Mouse (Mus musculus) neural tube, embryonic 12.5 days (tissue): Measurements from ENCODE around the gene Zfp704. TPM values are rescaled to one million over a fixed set of nuclear protein-coding genes. Genes with fewer than 3 reads are reported as not detected.

Source experiments
- ATAC-seq: fragments of 200-750 bp; cut with Nextera tagmentation; 2 replicates; pipeline ENCODE4 v1.8.0; 2017; ENCODE audit warnings: low read depth, mild to moderate bottlenecking, moderate TSS enrichment, moderate library complexity; ENCODE audit not compliant: low FRiP score
- H3K27ac ChIP-seq: fragments of 300-500 bp; sonication (generic); 2 replicates; pipeline ENCODE4 v1.5.1; 2016
- H3K27me3 ChIP-seq: fragments of 300-500 bp; sonication (generic); replicated peaks from 2 replicates; pipeline ENCODE4 v1.6.1; 2016; ENCODE audit warnings: mild to moderate bottlenecking
- H3K36me3 ChIP-seq: fragments of 300-500 bp; sonication (generic); 2 replicates; pipeline ENCODE4 v1.6.1; 2016; ENCODE audit warnings: mild to moderate bottlenecking
- H3K4me1 ChIP-seq: fragments of 300-500 bp; sonication (generic); 2 replicates; pipeline ENCODE4 v1.6.1; 2016
- H3K4me2 ChIP-seq: fragments of 300-500 bp; sonication (generic); replicated peaks from 2 replicates; pipeline ENCODE4 v1.6.1; 2016; ENCODE audit warnings: mild to moderate bottlenecking
- H3K4me3 ChIP-seq: fragments of 300-500 bp; sonication (generic); 2 replicates; pipeline ENCODE4 v1.5.1; 2016
- H3K9ac ChIP-seq: fragments of 300-500 bp; sonication (generic); 2 replicates; pipeline ENCODE4 v1.6.1; 2016; ENCODE audit warnings: mild to moderate bottlenecking
- H3K9me3 ChIP-seq: fragments of 300-500 bp; sonication (generic); 2 replicates; pipeline ENCODE4 v1.6.1; 2016; ENCODE audit warnings: mild to moderate bottlenecking
- WGBS: fragments of 180-500 bp; shearing (Covaris S2); methylation state at CpG from one replicate; pipeline ENCODE4 v1.1.7; 2016; 5-methylcytosine and 5-hydroxymethylcytosine counted together
- polyA plus RNA-seq: library from polyadenylated mRNA; unstranded; fragments of >200 nt; fragmentation: Nextera tagmentation; extraction: Ambion mirVana; gene quantifications from 2 replicates; pipeline ENCODE4 v1.2.1, GENCODE M21; 2016

Gene Zfp704
- polyA plus RNA-seq, 1 experiment from 2014 or later: 7.0 TPM

DNA sequence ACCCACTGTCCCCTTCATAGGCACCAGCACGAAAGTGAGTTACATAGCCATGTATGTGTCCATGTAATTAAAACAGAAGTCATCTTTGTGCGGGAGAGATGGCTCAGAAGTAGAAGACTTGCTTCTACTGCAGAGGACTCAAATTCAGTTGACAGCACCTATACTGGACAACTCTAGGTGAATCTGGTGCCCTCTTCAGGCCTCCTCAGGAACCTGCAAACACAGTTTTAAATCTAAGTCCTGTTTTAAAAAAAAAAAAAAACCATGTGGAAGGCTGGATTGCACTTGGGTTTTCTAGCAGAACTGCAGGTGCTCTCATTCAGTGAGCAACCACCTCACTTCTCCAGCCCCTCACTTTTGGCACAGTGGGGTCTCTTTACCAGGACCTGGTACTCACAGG, 16.1 kb downstream of the Zfp704 start:
- H3K27ac ChIP-seq: no peak overlapping the region
- H3K4me3 ChIP-seq: no peak overlapping the region
- 83% methylated on average over 2 of the region's 2 CpGs for WGBS
- no peak overlapping the region for H3K9ac ChIP-seq
- no peaks in the 10 kb centered on the region for H3K27me3 ChIP-seq
- no peak for ATAC-seq
- no peaks in the 10 kb centered on the region for H3K36me3 ChIP-seq
- H3K9me3 ChIP-seq: no peaks in the 10 kb centered on the region
- no peak overlapping the region for H3K4me2 ChIP-seq
- H3K4me1 ChIP-seq: no peaks in the 10 kb centered on the region

DNA sequence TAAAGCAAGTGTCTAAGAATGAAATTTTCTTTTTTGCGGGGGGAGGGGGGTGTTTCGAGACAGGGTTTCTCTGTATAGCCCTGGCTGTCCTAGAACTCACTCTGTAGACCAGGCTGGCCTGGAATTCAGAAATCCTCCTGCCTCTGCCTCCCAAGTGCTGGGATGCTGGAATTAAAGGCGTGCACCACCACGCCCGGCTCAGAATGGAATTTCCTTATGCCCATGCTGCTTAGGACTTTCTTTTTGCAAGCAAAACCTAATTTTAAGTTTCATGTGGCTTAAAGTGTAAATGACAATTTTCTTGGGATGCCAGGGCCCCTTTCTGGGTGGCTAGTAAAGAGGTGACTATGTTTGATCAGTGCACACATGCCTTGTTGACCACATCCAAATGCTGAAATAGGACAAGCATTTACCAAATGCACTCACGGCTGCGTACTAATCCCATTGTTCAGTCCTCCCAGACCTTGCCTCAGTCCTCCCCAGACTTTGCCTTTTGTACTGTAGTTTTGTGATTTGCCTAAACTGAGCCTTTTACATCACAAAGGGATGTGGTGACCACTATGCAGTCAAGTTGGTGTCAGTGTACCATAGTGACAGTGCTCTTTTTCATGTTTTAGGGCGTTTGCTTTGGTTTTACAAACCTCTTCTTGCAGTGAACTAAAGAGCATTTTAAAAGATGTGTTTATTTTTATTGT, 18.3 kb downstream of the Zfp704 start:
- Histone ChIP-seq H3K4me2 (no peak overlapping the region), H3K36me3 (no peaks in the 10 kb centered on the region), H3K4me1 (no peaks in the 10 kb centered on the region), H3K4me3 (no peak overlapping the region), H3K9me3 (no peaks in the 10 kb centered on the region), H3K27me3 (no peaks in the 10 kb centered on the region), H3K9ac (no peak overlapping the region), H3K27ac (no peak overlapping the region)
- 93% methylated on average over 8 of the region's 8 CpGs for WGBS
- ATAC-seq: no peak

DNA sequence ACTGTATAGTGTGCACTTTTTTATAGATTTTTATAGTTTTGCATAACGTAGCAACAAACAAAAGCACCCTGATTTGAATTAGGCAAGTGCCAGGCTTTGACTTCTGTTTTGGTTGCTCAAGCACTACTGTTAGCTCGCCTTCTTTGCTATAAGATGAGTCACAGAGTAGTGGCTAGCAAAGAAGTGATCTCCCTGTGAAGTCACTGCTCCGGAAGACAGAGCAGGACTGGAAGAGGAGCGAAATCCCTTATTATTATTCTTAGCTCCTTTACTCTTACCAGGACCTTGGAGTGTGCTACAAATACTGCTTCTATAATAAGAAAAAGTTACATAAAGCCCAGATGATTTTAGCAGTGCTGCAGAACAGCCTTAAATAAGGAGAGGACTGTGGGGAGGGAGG, 21.2 kb downstream of the Zfp704 start:
- Histone ChIP-seq H3K4me2 (no peak overlapping the region), H3K27me3 (no peaks in the 10 kb centered on the region), H3K9ac (no peak overlapping the region), H3K4me1 (no peaks in the 10 kb centered on the region), H3K9me3 (no peaks in the 10 kb centered on the region), H3K4me3 (no peak overlapping the region), H3K27ac (no peak overlapping the region), H3K36me3 (no peaks in the 10 kb centered on the region)
- ATAC-seq: no peak
- 96% methylated on average over 4 of the region's 4 CpGs for WGBS

DNA sequence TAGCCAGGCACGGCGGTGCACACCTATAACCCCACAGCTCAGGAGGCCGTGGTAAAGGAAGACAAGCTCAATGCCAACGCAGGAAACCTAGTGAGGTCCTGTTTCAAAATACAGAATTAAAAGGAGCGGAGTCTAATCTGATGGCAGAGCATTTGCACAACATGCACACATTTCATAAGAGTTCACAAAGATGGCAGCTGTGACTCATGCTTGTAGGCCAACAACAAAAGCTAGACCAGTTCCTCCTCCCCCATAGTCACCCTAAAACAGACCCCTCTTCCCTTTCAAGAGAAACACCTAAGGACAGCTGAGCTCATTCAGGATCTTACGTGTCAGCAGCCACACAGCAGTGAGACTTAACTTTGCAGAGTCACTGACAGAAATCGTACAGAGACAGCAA, 22.6 kb downstream of the Zfp704 start:
- no peak for ATAC-seq
- Histone ChIP-seq H3K27ac (no peak overlapping the region), H3K27me3 (no peaks in the 10 kb centered on the region), H3K9ac (no peak overlapping the region), H3K36me3 (no peaks in the 10 kb centered on the region), H3K4me1 (no peaks in the 10 kb centered on the region), H3K4me3 (no peak overlapping the region), H3K9me3 (no peaks in the 10 kb centered on the region), H3K4me2 (no peak overlapping the region)
- WGBS: 95% methylated on average over 7 of the region's 7 CpGs

DNA sequence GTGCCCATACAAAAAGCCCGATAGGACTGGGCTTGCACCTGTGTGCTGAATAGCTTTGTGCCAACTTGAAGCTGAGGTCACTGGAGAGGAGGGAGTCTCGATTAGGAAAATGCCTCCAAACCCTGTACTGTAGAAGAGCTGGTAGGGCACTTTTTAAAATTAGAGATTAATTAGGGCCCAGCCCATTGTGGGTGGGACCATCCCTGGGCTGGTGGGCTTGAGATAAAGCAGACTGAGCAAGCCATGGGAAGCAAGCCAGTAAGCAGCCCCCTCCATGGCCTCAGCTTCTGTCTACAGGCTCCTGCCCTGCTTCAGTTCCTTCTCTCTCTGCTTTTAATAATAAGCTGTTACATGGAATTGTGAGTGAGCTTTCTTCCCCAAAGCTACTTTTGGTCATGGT, 26.4 kb downstream of the Zfp704 start:
- WGBS: 82% methylated on average over 2 of the region's 2 CpGs
- H3K4me1 ChIP-seq: peaks cover 11% of the 10 kb centered on the region
- H3K36me3 ChIP-seq: no peaks in the 10 kb centered on the region
- no peak overlapping the region for H3K27ac ChIP-seq
- no peak overlapping the region for H3K4me3 ChIP-seq
- no peaks in the 10 kb centered on the region for H3K9me3 ChIP-seq
- no peak overlapping the region for H3K4me2 ChIP-seq
- no peak overlapping the region for H3K9ac ChIP-seq
- ATAC-seq: no peak
- H3K27me3 ChIP-seq: no peaks in the 10 kb centered on the region

DNA sequence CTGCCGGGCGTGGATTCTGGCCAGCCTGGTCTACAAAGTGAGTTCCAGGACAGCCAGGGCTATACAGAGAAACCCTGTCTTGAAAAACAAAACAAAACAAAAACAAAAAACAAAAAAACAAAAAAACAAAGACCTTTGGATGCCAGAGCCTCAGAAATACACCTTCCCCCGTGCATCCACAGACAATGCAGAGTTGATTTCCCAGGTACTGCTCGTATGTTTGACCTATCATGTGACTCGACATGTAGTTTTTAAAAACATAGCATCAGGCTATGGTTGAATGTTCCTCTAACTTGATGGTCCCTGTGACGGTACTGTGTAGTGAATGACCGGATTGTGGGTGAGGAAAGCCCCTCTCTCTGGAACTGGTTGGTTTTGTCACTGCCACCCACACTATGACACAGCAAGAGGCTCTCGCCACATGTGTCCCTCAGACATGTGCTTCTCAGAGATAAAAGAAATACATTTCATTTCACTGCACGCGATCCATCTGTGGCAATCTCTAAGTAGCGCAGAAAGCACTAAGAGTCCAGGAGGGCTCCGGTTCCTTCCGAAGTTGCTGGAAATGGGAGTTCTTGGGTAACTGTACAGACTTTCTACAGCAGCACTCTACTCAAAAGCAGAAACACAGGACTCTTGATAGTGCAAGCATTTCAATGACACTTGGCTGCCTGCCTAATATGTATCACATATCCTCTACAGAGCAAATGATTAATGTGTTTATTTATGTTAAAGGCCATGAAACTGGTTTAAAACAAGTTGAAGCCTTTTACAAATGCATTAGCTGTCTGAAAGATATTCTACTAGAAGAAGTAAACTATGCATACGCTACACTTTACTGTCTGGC, 28.7 kb downstream of the Zfp704 start:
- H3K27me3 ChIP-seq: no peaks in the 10 kb centered on the region
- H3K9ac ChIP-seq: no peak overlapping the region
- no peak overlapping the region for H3K4me3 ChIP-seq
- no peaks in the 10 kb centered on the region for H3K36me3 ChIP-seq
- H3K4me2 ChIP-seq: no peak overlapping the region
- peaks cover 11% of the 10 kb centered on the region for H3K4me1 ChIP-seq
- no peaks in the 10 kb centered on the region for H3K9me3 ChIP-seq
- WGBS: 93% methylated on average over 14 of the region's 14 CpGs
- no peak overlapping the region for H3K27ac ChIP-seq
- no peak for ATAC-seq

DNA sequence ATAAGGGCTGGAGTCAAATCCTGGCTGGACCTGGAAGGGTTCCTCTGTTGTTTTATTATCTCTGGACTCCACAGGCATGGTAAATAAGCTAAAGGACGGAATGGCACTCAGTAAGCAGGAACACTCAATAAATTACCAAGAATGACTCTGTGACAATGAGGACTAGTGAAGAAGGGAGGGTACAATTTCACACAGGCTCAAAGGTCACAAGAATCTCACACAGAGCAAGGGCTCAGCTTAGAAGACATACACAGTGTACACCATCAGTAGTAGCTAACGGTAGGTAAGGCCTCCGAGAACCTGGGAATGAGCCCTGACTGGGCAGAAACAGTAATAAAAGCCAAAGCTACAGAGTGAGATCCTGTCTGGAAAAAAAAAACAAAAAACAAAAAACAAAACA, 29.8 kb downstream of the Zfp704 start:
- 16% methylated on average over 3 of the region's 3 CpGs for WGBS
- H3K4me3 ChIP-seq: no peak overlapping the region
- H3K9ac ChIP-seq: no peak overlapping the region
- no peaks in the 10 kb centered on the region for H3K36me3 ChIP-seq
- no peak overlapping the region for H3K27ac ChIP-seq
- H3K4me2 ChIP-seq: no peak overlapping the region
- H3K27me3 ChIP-seq: no peaks in the 10 kb centered on the region
- no peak for ATAC-seq
- peaks cover 11% of the 10 kb centered on the region for H3K4me1 ChIP-seq
- no peaks in the 10 kb centered on the region for H3K9me3 ChIP-seq

DNA sequence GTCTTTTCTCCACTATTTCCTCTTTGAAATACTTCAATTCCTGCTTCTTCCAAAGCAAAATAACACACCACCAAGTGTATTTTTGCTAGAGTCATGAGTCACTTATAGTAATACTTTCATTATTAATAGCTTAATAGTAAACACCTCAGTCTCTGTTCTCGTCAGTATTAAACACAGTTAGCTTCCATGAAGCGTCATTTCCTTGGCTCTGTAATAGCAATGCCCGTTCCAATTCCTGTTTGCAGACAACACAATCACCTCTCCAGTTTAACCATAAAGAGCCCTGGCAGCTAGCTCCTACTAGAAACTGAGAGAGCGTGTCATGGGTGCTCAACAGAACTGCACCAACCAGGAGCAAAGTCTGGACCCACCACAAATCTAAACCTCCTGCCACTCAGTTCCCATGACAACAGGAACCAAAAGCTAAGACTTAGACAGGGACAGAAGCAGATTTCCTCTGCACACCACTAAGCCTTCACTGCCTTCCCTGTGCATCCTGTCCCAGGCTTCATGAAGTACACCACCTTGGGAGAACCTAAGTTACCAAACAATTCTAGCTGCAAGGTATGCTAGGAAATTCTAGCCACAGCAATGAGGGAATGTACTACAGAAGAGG, 30.7 kb downstream of the Zfp704 start:
- 66% methylated on average over 4 of the region's 4 CpGs for WGBS

DNA sequence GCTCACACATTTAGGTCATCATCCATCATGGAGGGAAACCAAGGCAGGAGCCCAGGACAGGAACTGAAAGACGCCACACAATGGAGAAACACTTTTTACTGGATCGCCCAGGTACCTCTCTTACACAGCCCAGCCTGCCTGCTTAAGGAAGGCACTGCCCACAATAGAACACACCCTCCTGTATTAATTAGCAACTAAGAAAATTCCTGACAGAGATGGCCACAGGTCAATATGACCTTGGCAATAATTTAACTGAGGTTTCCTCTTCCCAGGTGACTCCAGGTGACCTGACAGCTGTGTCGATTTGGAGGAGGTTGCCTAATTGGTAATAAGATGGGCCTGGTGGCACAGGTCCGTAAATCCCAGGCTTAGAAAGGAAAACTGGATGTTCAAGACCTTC, 33.0 kb downstream of the Zfp704 start:
- no peak overlapping the region for H3K4me3 ChIP-seq
- no peak overlapping the region for H3K27ac ChIP-seq
- H3K4me1 ChIP-seq: peaks cover 21% of the 10 kb centered on the region
- H3K4me2 ChIP-seq: no peak overlapping the region
- 88% methylated on average over 4 of the region's 4 CpGs for WGBS
- H3K27me3 ChIP-seq: no peaks in the 10 kb centered on the region
- no peaks in the 10 kb centered on the region for H3K9me3 ChIP-seq
- ATAC-seq: no peak
- no peak overlapping the region for H3K9ac ChIP-seq
- H3K36me3 ChIP-seq: no peaks in the 10 kb centered on the region

More for the DNA sequence above, 30.7 kb downstream of the Zfp704 start:
- Histone ChIP-seq H3K4me3 (no peak overlapping the region), H3K36me3 (no peaks in the 10 kb centered on the region), H3K27me3 (no peaks in the 10 kb centered on the region), H3K27ac (no peak overlapping the region), H3K9me3 (no peaks in the 10 kb centered on the region), H3K9ac (no peak overlapping the region), H3K4me2 (no peak overlapping the region), H3K4me1 (peaks cover 20% of the 10 kb centered on the region)
- no peak for ATAC-seq

DNA sequence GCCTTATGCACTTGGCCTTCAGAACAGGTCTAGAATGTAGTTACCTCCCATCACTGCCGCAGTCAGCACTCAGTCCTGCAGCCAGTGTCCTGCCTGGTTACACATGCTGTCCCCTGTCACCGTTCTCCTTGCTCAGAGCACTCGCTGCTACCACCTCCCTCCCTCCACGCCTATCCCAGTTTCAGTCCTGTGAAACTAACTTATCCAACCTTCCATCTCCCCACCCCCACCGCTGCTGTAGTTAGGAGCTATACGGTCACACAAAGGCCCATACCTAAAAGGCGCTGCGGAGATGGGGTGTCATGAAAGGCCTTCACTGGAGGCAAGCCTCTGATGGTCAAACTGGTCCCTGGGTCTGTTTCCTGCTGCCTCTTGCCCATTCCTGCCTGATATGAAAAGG, 35.6 kb downstream of the Zfp704 start:
- peaks cover 13% of the 10 kb centered on the region for H3K4me1 ChIP-seq
- no peak for ATAC-seq
- H3K27ac ChIP-seq: no peak overlapping the region
- H3K4me2 ChIP-seq: no peak overlapping the region
- no peaks in the 10 kb centered on the region for H3K36me3 ChIP-seq
- no peak overlapping the region for H3K9ac ChIP-seq
- WGBS: 50% methylated on average over 8 of the region's 8 CpGs
- no peaks in the 10 kb centered on the region for H3K27me3 ChIP-seq
- H3K4me3 ChIP-seq: no peak overlapping the region
- no peaks in the 10 kb centered on the region for H3K9me3 ChIP-seq

DNA sequence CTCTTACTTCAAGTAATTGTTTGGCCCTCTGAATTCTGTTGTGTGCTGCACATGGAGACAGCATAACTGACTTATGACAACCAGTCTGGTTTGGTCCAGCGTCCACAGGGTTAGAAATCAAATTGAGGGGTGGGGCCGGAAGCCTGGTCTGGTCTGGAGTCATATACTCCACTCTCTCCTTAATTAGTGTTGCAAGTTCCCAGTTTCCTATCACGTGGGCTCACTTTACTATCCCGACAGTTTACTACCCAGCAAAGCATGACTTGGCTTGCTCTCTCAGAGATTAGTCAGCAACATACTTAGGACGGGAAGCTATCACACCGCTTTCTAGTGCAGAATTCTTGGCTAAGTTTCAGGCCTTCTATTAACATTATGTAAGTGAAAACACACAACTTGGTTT, 36.3 kb downstream of the Zfp704 start:
- Histone ChIP-seq H3K27me3 (no peaks in the 10 kb centered on the region), H3K9ac (no peak overlapping the region), H3K4me2 (no peak overlapping the region), H3K4me3 (no peak overlapping the region), H3K27ac (no peak overlapping the region), H3K4me1 (peaks cover 13% of the 10 kb centered on the region), H3K9me3 (no peaks in the 10 kb centered on the region), H3K36me3 (no peaks in the 10 kb centered on the region)
- ATAC-seq: no peak
- 59% methylated on average over 6 of the region's 6 CpGs for WGBS

DNA sequence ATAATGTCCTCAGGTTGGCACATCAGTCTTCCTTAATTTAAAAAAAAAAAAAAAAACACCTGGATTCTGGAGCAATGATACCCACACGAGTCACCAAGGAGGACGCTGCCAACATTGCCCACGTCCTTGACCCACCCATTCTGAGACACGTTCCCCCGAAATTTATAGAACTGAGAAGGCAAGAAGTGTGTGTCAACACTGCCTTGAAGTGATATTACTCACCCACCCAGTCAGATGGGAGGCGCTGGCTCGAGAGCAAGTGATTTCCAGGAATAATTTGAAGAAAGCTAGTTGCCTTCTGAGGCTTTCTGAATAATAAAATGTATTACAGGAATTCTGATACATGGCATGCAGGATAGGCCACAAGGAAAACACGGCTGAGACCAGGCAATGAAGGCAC, 37.6 kb downstream of the Zfp704 start:
- Histone ChIP-seq H3K9me3 (no peaks in the 10 kb centered on the region), H3K4me2 (no peak overlapping the region), H3K36me3 (no peaks in the 10 kb centered on the region), H3K4me1 (peaks cover 26% of the 10 kb centered on the region), H3K9ac (no peak overlapping the region), H3K27me3 (no peaks in the 10 kb centered on the region), H3K27ac (no peak overlapping the region), H3K4me3 (no peak overlapping the region)
- 88% methylated on average over 8 of the region's 8 CpGs for WGBS
- ATAC-seq: no peak
